Mouse (Mus musculus) layer of hippocampus, postnatal 36 days (tissue): ENCODE results near the gene Cptp. TPM values are rescaled to one million over a fixed set of nuclear protein-coding genes. Genes with fewer than 3 reads are reported as not detected.
A peak's percentile ranks its signal among the peaks of the same experiment; 100 is the strongest.

ENCODE experiments used
- DNase-seq, 2 experiments: peaks; one replicate each; pipeline ENCODE4 v3.0.0; 2022
- microRNA-seq, 2 experiments: library from miRNA; unstranded; fragments of <30 nt; microRNA quantifications; one replicate each; pipeline ENCODE4 v1.2.0; 2021
- total RNA-seq, 2 experiments: library from RNA; stranded (reverse); gene quantifications; 2 replicates each; pipeline ENCODE4 v1.2.3; 2021

The Cptp gene
- total RNA-seq, 2 experiments from 2014 or later: 24.5 to 24.9 TPM

GRCm38 (mm10) chr4:155841003-155841454 lies 28.2 kb downstream of the Cptp start:
- no peak for DNase-seq

- DNase-seq: no peak
Observed at GRCm38 (mm10) chr4:155840076-155841002, 28.9 kb downstream of the Cptp start.

GRCm38 (mm10) chr4:155839483-155839910 lies 29.7 kb downstream of the Cptp start, which contains the start of gene Mxra8:
Gene Mxra8, plus strand, starts transcription at chr4:155839680.
- DNase-seq: no peak

GRCm38 (mm10) chr4:155838187-155839153 lies 30.8 kb downstream of the Cptp start:
- DNase-seq: no peak

- DNase-seq: no peak
Observed at GRCm38 (mm10) chr4:155837404-155838010, 31.7 kb downstream of the Cptp start.

- peak; percentile 67 to 69 for DNase-seq
Observed at GRCm38 (mm10) chr4:155833836-155834235, 35.4 kb downstream of the Cptp start.

- no peak for DNase-seq
Observed at GRCm38 (mm10) chr4:155833234-155833633, 36.0 kb downstream of the Cptp start.

GRCm38 (mm10) chr4:155832321-155832720 lies 36.9 kb downstream of the Cptp start:
- DNase-seq: no peak

GRCm38 (mm10) chr4:155831831-155832230 lies 37.4 kb downstream of the Cptp start:
- DNase-seq: no peak

GRCm38 (mm10) chr4:155831205-155831766 lies 38.0 kb downstream of the Cptp start, which contains the start of gene Aurkaip1:
Gene Aurkaip1, plus strand, starts transcription at chr4:155831272.
- DNase-seq: peak; percentile 92 to 94

- DNase-seq: no peak
Observed at GRCm38 (mm10) chr4:155830596-155830995, 38.6 kb downstream of the Cptp start.

- DNase-seq: no peak
Observed at GRCm38 (mm10) chr4:155829866-155830265, 39.4 kb downstream of the Cptp start.

- no peak for DNase-seq
Observed at GRCm38 (mm10) chr4:155823443-155823842, 45.8 kb downstream of the Cptp start.

- no peak for DNase-seq
Observed at GRCm38 (mm10) chr4:155821025-155821424, 48.2 kb downstream of the Cptp start.

- DNase-seq: no peak
Observed at GRCm38 (mm10) chr4:155817533-155817932, 51.7 kb downstream of the Cptp start.

Small RNAs within 50 kb of the gene (microRNA-seq; reads per million reads assigned to microRNA genes)
- gene Gm22991: 0 reads per million in 2 experiments

Other genes starting within 250 kb of the Cptp start
- gene Cdk11b, start 244.6 kb downstream of the Cptp start, total RNA-seq: 10 to 100 TPM; 43.6 to 46.8 TPM
- gene Gm10563, start 224.0 kb downstream of the Cptp start, total RNA-seq: not detected
- gene Mmp23, start 216.1 kb downstream of the Cptp start, total RNA-seq: 1 to 10 TPM; 3.9 to 6.4 TPM
- 100 to 1,000 TPM in 1 of 2 experiments, 10 to 100 TPM in 1; 96.8 to 109 TPM for gene Mib2, start 200.2 kb downstream of the Cptp start, total RNA-seq
- 10 to 100 TPM; 21.8 to 23.0 TPM for gene Fndc10, start 175.1 kb downstream of the Cptp start, total RNA-seq
- gene Ssu72, start 164.6 kb downstream of the Cptp start, total RNA-seq: 10 to 100 TPM; 78.3 to 82.6 TPM
- 10 to 100 TPM; 34.7 to 35.1 TPM for gene Tmem240, start 134.6 kb downstream of the Cptp start, total RNA-seq
- gene Atad3a, start 108.3 kb downstream of the Cptp start, total RNA-seq: 10 to 100 TPM; 51.8 to 54.0 TPM
- gene Vwa1, start 94.7 kb downstream of the Cptp start, total RNA-seq: 10 to 100 TPM; 10.5 to 11.3 TPM
- gene Tmem88b, start 83.6 kb downstream of the Cptp start, total RNA-seq: 10 to 100 TPM; 29.6 to 31.8 TPM
- gene Ankrd65, start 79.0 kb downstream of the Cptp start, total RNA-seq: not detected
- gene Mrpl20, start 66.6 kb downstream of the Cptp start, total RNA-seq: 10 to 100 TPM; 83.0 to 87.4 TPM
- 100 to 1,000 TPM in 1 of 2 experiments, 10 to 100 TPM in 1; 87.0 to 106 TPM for gene Ccnl2, start 57.0 kb downstream of the Cptp start, total RNA-seq
- gene Aurkaip1, start 38.2 kb downstream of the Cptp start, total RNA-seq: 10 to 100 TPM; 88.4 to 98.2 TPM
- gene Mxra8, start 29.8 kb downstream of the Cptp start, total RNA-seq: 1 to 10 TPM; 5.6 to 8.1 TPM
- 10 to 100 TPM; 75.6 to 76.6 TPM for gene Dvl1, start 22.0 kb downstream of the Cptp start, total RNA-seq
- under 1 TPM; 0.15 to 0.48 TPM for gene Tas1r3, start 6.1 kb downstream of the Cptp start, total RNA-seq
- gene Ints11, start 106 bp upstream of the Cptp start, total RNA-seq: 10 to 100 TPM; 35.7 to 36.9 TPM
- gene Pusl1, start 22.3 kb upstream of the Cptp start, total RNA-seq: 10 to 100 TPM; 56.8 to 59.9 TPM
- 100 to 1,000 TPM; 109 to 128 TPM for gene Acap3, start 22.4 kb upstream of the Cptp start, total RNA-seq
- 10 to 100 TPM; 66.2 to 74.1 TPM for gene Ube2j2, start 74.4 kb upstream of the Cptp start, total RNA-seq
- 10 to 100 TPM; 12.7 to 18.6 TPM for gene C1qtnf12, start 92.9 kb upstream of the Cptp start, total RNA-seq
- gene B3galt6, start 123.2 kb upstream of the Cptp start, total RNA-seq: 10 to 100 TPM in 1 of 2 experiments, 1 to 10 TPM in 1; 9.7 to 10.6 TPM
- gene Sdf4, start 123.4 kb upstream of the Cptp start, total RNA-seq: 100 to 1,000 TPM; 178 to 190 TPM
- 1 to 10 TPM; 2.3 to 2.5 TPM for gene Tnfrsf4, start 144.4 kb upstream of the Cptp start, total RNA-seq
- gene Tnfrsf18, start 156.7 kb upstream of the Cptp start, total RNA-seq: not detected
- gene Ttll10, start 190.0 kb upstream of the Cptp start, total RNA-seq: under 1 TPM in 1 of 2 experiments, not detected in 1; 0.20 TPM
- 10 to 100 TPM; 31.5 to 32.1 TPM for gene 9430015G10Rik, start 240.5 kb upstream of the Cptp start, total RNA-seq